Mouse (Mus musculus): Measurements from ENCODE around the gene Pola2.

DNA sequence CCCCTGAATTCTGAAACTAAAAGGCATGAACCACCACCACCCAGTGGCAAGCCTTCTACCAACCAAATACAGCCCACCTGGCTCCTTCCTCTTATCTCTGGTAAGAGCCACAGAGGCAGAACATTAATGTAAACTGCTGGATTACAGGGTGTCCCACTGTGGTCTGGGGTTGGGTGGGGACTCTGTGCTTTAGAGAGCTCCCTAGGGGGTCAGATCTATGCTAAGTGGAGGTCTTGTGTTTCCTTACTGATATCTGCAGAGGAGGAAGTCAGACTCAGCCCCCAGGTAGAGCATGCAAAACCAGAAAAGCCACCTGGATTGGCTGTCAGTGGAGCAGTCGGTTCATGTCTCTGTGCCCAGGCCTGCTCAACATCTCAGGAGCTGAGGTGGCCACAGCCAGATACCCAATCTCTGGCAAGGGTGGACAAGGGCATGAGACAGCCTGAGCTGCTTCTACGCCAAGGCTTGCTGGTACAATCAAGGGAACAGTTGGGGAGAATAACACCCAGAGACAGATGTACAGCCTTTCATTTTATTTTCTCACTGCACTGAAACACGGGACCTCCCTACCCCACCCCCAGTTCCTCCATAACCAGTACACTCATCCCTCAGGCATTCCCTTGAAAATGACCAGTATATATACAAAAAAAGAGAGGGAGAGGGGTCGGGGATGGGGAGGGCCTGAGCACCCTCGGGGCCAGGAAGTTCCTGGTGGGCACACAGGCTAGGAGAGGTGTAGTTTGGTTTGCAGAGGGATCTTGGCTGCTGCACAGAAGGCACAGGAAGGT is 24.2 kb upstream of the Pola2 start:
- TF ChIP-seq CTCF (IDR thresholded peaks at IDR 0.05; ENCODE audit: control insufficient read depth, insufficient read depth, insufficient read length): no peak
- no peak for TF ChIP-seq MAX (IDR thresholded peaks at IDR 0.05)
- TF ChIP-seq USF1 (IDR thresholded peaks at IDR 0.05; ENCODE audit: low read depth): no peak
- TF ChIP-seq CEBPB (IDR thresholded peaks at IDR 0.05; ENCODE audit: low read depth): no peak
- TF ChIP-seq MYOD1 (IDR thresholded peaks at IDR 0.05; ENCODE audit: control insufficient read depth, insufficient read length, low read depth): no peak
- no peak for TF ChIP-seq FOSL1 (IDR thresholded peaks at IDR 0.05; ENCODE audit: insufficient read depth, low read length, poor library complexity, severe bottlenecking)
- no peak for TF ChIP-seq MYOG (IDR thresholded peaks at IDR 0.05; ENCODE audit: control insufficient read depth, extremely low read depth, insufficient read length)
